Mouse (Mus musculus) splenic B cell, adult 2 months (primary cell): ENCODE measurements around the gene Cldn13.
A peak's percentile ranks its signal among the peaks of the same experiment; 100 is the strongest.
"Not testable (repeated sequence)": the region's sequence is repeated elsewhere in the genome, so short reads cannot be mapped to it uniquely, and the experiment has no call there.

ENCODE experiments used
- DNase-seq: peaks from one replicate; pipeline ENCODE4 v3.0.0-alpha.2; 2011; ENCODE audit warnings: low read depth, low spot score
- H3K27me3 ChIP-seq: 2 replicates; pipeline ENCODE4 v1.6.1; 2012; ENCODE audit warnings: mild to moderate bottlenecking, low read length, moderate library complexity, mixed read lengths; ENCODE audit not compliant: control insufficient read depth, poor library complexity, insufficient read depth, severe bottlenecking
- H3K36me3 ChIP-seq: 2 replicates; pipeline ENCODE4 v1.6.1; 2012; ENCODE audit warnings: mild to moderate bottlenecking, low read length, moderate library complexity, mixed read lengths; ENCODE audit not compliant: control insufficient read depth, poor library complexity, insufficient read depth, severe bottlenecking

Cldn13 gene

GRCm38 (mm10) chr5:134942740-134943139 lies 27.4 kb upstream of the Cldn13 start:
- Histone ChIP-seq H3K27me3 (no peaks in the 10 kb centered on the region), H3K36me3 (no peaks in the 10 kb centered on the region)
- no peak for DNase-seq

GRCm38 (mm10) chr5:134941472-134942209 lies 26.3 kb upstream of the Cldn13 start:
- no peak for DNase-seq
- Histone ChIP-seq H3K27me3 (no peaks in the 10 kb centered on the region), H3K36me3 (no peaks in the 10 kb centered on the region)

- not testable (repeated sequence) for DNase-seq, H3K36me3 ChIP-seq, H3K27me3 ChIP-seq
These were observed 24.2 kb upstream of the Cldn13 start for GRCm38 (mm10) chr5:134939554-134939953.

GRCm38 (mm10) chr5:134939069-134939468 lies 23.7 kb upstream of the Cldn13 start:
- H3K27me3 ChIP-seq = no peaks in the 10 kb centered on the region
- DNase-seq = no peak
- no peaks in the 10 kb centered on the region for H3K36me3 ChIP-seq

DNA sequence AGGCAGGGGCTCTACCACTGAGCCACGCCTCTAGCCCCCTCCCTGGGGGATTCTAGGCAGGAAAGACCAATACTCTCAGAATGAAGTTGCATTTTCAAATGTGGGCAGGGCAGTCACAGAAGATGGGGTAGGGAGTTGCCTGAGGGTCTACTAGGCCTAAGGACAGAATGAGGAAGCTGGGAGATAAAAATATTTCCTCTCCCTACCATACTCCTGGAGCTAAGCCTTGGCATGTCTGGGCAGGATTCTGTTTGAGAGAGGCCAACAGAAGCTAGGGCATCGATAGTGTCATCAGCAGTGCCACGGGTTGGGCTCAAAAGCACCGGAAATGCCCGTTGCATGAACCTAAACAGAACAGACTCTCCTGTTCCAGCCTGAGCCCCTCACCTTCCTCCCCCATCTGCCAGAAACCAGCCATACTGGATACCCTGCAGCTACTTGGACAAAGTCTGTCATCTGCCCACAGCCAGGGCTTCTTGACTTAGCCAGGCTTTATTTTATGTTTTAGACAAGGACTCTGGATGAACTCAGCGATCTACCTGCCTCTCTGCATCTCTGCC lies 21.4 kb upstream of the Cldn13 start:
- H3K36me3 ChIP-seq = no peaks in the 10 kb centered on the region
- no peaks in the 10 kb centered on the region for H3K27me3 ChIP-seq
- DNase-seq = no peak

DNA sequence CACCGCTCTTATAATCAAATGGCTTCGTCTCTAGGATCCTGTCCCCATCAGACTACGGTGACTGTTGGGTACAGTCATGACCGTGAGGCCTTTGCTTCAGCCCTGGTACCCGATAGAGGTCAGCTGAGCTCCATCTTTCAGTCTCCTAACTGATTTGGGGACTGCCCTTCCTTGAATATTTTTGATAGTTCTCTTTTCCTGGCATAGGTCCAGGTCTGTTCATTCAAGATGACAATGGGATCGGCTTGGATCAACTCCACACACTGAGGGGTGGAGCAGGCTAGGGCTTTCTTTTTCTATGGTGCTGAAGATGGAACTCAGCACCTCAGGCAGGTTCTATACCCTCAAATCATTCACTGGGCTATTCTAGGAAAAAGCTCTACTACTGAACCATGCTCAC lies 20.7 kb upstream of the Cldn13 start:
- Histone ChIP-seq H3K36me3 (no peaks in the 10 kb centered on the region), H3K27me3 (no peaks in the 10 kb centered on the region)
- DNase-seq = no peak

GRCm38 (mm10) chr5:134934666-134935065 lies 19.3 kb upstream of the Cldn13 start:
- Histone ChIP-seq H3K27me3 (no peaks in the 10 kb centered on the region), H3K36me3 (no peaks in the 10 kb centered on the region)
- DNase-seq = peak; percentile 60

GRCm38 (mm10) chr5:134933686-134934085 lies 18.4 kb upstream of the Cldn13 start:
- not testable (repeated sequence) for H3K27me3 ChIP-seq, H3K36me3 ChIP-seq
- DNase-seq = peak; percentile 24

- no peaks in the 10 kb centered on the region for H3K27me3 ChIP-seq
- no peaks in the 10 kb centered on the region for H3K36me3 ChIP-seq
- DNase-seq = no peak
These were observed 18.0 kb upstream of the Cldn13 start for GRCm38 (mm10) chr5:134933281-134933680.

GRCm38 (mm10) chr5:134932903-134933276 lies 17.6 kb upstream of the Cldn13 start:
- no peaks in the 10 kb centered on the region for H3K27me3 ChIP-seq
- no peaks in the 10 kb centered on the region for H3K36me3 ChIP-seq
- peak; percentile 83 for DNase-seq

DNA sequence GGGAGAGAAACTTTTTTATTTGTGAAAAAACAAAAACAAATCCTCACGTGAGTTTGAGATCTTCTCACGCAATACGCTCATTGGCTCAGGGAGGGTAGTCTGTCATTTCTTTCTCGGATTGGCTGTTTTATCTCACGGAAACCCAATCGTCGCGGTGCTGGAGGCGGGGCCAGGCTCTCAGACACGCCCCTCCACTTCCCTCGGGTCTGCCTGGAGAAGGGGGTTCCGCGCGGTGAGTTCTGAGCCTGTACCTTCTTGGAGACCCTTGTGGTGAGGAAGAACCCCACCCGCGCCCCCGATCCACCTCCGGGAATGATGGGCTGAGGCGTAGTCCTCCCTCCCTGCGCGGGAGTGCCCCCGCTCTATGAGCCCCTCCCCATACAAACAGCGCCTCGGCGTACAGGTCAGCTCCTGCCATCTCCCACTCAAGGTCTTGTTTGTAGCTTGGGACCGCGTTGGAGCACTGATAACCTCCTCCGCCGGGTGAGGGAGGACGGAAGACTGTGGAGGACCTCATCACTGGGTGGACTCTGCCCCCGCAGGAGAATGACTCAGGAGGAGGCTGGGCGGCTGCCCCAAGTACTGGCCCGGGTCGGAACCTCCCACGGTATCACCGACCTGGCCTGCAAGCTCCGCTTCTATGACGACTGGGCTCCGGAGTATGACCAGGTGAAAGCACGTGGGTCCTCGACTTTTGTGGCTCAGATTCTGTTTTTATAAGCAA lies 17.0 kb upstream of the Cldn13 start, which contains the start of gene Mettl27:
TSS of gene Mettl27 (plus strand) at position 190 of the 724 bp plus-strand sequence.
- peak; percentile 83 for DNase-seq
- Histone ChIP-seq H3K36me3 (no peaks in the 10 kb centered on the region), H3K27me3 (no peaks in the 10 kb centered on the region)

GRCm38 (mm10) chr5:134929988-134930387 lies 14.7 kb upstream of the Cldn13 start:
- no peaks in the 10 kb centered on the region for H3K27me3 ChIP-seq
- DNase-seq = no peak
- H3K36me3 ChIP-seq = no peaks in the 10 kb centered on the region

DNA sequence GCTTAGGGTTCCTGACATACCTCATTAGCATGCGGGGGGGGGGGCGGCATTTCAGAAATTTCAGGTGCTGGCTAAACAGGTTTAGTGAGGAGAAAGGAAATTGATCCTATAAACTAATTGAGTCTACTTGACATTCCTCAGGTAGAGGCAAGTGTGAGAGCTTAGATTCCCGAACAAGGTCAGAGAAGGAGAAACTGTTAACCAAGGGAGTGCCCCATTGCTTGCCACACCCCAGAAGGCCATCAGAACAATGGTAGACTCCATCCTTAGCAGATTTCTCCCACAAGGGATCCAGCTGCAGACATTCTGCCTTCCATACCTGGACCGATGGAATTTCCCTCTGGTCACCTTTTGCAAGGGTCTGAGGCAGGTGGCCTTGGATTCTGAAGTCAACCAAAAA lies 11.4 kb upstream of the Cldn13 start:
- Histone ChIP-seq H3K36me3 (no peaks in the 10 kb centered on the region), H3K27me3 (no peaks in the 10 kb centered on the region)
- DNase-seq = no peak

DNA sequence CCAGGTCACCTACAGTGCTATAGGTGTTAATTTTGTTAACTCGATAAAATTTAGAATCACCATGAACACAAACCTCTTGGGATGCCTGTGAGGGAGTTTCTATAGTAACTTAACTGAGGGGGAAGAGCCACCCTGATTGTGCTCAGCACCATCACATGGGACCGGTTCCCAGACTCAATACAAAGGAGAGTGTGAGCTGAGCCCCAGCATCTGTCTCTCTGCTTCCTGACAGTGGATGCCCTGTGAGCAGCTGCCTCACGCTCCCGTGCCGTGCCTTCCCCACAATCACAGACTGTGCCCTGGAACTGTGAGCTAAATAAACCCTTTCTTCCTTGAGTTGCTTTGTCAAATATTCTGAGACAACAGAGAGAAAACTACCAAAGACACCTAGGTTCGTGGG lies 7.8 kb upstream of the Cldn13 start:
- H3K27me3 ChIP-seq = no peaks in the 10 kb centered on the region
- no peak for DNase-seq
- no peaks in the 10 kb centered on the region for H3K36me3 ChIP-seq

- H3K27me3 ChIP-seq = no peaks in the 10 kb centered on the region
- no peaks in the 10 kb centered on the region for H3K36me3 ChIP-seq
- DNase-seq = no peak
These were observed 5.8 kb upstream of the Cldn13 start for GRCm38 (mm10) chr5:134921106-134921505.
